Mouse (Mus musculus) bone marrow macrophage, adult 2 months (primary cell): ENCODE results near the gene Cops7b.

ENCODE experiments used
- CTCF ChIP-seq: IDR thresholded peaks from 2 replicates; pipeline ENCODE4 v1.5.1; 2012; ENCODE audit warnings: low read depth, mild to moderate bottlenecking, low read length, moderate library complexity
- POLR2A ChIP-seq: IDR thresholded peaks from 2 replicates; pipeline ENCODE4 v1.6.1; 2012; ENCODE audit warnings: mild to moderate bottlenecking, low read depth, low read length, borderline replicate concordance

- TF ChIP-seq POLR2A (no peak), CTCF (no peak)
These were observed 50.2 kb downstream of the Cops7b start for GRCm38 (mm10) chr1:86632732-86633380.
